23 mouse cellular contexts compared by ENCODE assay signal in the genomic region with DNA sequence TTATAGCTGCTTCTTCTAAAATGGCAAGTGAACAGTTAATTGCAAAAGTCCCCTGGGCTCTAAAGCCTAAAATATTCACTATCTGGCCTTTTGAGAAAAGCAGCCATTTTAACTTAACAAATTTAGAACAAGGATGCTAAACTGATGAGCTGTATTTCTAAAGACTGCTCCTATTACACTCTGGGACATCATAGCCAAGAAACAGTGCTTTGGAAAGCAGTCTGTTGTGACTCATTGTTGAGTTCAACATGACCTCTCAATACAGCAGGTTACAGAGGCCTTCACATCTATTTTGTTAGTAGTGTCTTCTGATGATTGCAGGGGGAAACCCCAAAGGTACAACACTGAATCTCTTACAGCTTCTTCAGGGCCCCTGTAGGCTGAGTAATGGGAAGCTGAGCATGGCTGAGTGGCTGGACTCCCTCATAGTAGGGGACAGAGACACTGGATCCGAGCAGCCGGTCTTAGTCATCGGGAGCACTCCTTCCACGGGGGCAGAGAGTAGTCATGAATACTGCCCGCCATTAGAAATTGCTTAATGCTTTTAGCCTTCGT.
A peak's percentile ranks its signal among the peaks of the same experiment; 100 is the strongest.
DNase-seq lines count a peak whose midpoint lies in the region; ATAC-seq and TF ChIP-seq lines count a peak whose summit lies in the region.
"Had no signal": no experiment of that assay in that cellular context is flagged by ENCODE, and none has a peak within 500 bp of the region (broad histone marks: within the 10 kb centered on the region; RNA-seq: fewer than 3 reads in every experiment).

No protein-coding gene starts in this region.

- DNase-seq in gastrocnemius, adult 2 months, result no peak
- no peak for DNase-seq in gastrocnemius, postnatal 10 days
- DNase-seq in Muller cell, postnatal 12 days (ENCODE audit: inconsistent ontology term), result peak; percentile 71
- no peak for DNase-seq in midbrain, embryonic 11.5 days (ENCODE audit: low spot score, missing footprints)
- no peak for DNase-seq in hindbrain, embryonic 10.5 days (ENCODE audit: low spot score)
- DNase-seq: adrenal gland, postnatal 10 days; cerebellum, adult 11-12 months; cerebellum, adult 9-10 months; cerebellum, postnatal 25 days; forebrain, postnatal 0 days; gastrocnemius, postnatal 36 days; heart, adult 18-20 months; heart, postnatal 14 days; kidney, adult 11 months had no signal

- no peaks in the 10 kb centered on the region for H3K36me3 ChIP-seq in midbrain, embryonic 11.5 days (ENCODE audit: control insufficient read depth, insufficient read depth, low read length)
- no peaks in the 10 kb centered on the region for H3K36me3 ChIP-seq in hindbrain, embryonic 10.5 days
- H3K36me3 ChIP-seq in hindbrain, embryonic 13.5 days, result no peaks in the 10 kb centered on the region
- H3K36me3 ChIP-seq: embryonic facial prominence, embryonic 12.5 days; G1E; heart, embryonic 15.5 days; hindbrain, embryonic 15.5 days had no signal

- no peaks in the 10 kb centered on the region for H3K9me3 ChIP-seq in midbrain, embryonic 11.5 days (ENCODE audit: control insufficient read depth, low read length)
- H3K9me3 ChIP-seq in hindbrain, embryonic 10.5 days, result no peaks in the 10 kb centered on the region
- no peaks in the 10 kb centered on the region for H3K9me3 ChIP-seq in hindbrain, embryonic 13.5 days
- H3K9me3 ChIP-seq: embryonic facial prominence, embryonic 12.5 days; forebrain, embryonic 13.5 days; G1E; heart, embryonic 15.5 days; hindbrain, embryonic 15.5 days had no signal

- intact Hi-C loops in gastrocnemius, adult 2 months (cut with DNase I), result no loop called here

- H3K4me3 ChIP-seq in gastrocnemius, adult 2 months, result no peak overlapping the region
- H3K4me3 ChIP-seq in embryonic fibroblast, embryonic 13.5 days (ENCODE audit: insufficient read depth, low read length), result no peak overlapping the region
- H3K4me3 ChIP-seq in midbrain, embryonic 11.5 days (ENCODE audit: low read depth, low read length), result no peak overlapping the region
- H3K4me3 ChIP-seq in hindbrain, embryonic 10.5 days, result no peak overlapping the region
- no peak overlapping the region for H3K4me3 ChIP-seq in hindbrain, embryonic 13.5 days
- H3K4me3 ChIP-seq: embryonic facial prominence, embryonic 12.5 days; forebrain, embryonic 13.5 days; heart, embryonic 15.5 days; hindbrain, embryonic 15.5 days had no signal

- H3K4me1 ChIP-seq in embryonic fibroblast, embryonic 13.5 days (ENCODE audit: control insufficient read depth, insufficient read depth, low read length), result peaks cover 10% of the 10 kb centered on the region; the same call in 1 of the 2 replicates
- H3K4me1 ChIP-seq in midbrain, embryonic 11.5 days (ENCODE audit: control insufficient read depth, insufficient read depth, low read length), result no peaks in the 10 kb centered on the region
- H3K4me1 ChIP-seq in hindbrain, embryonic 10.5 days (replicated peaks), result no peaks in the 10 kb centered on the region; the same call in 1 of the 2 replicates
- H3K4me1 ChIP-seq in hindbrain, embryonic 13.5 days (replicated peaks), result peaks cover 10% of the 10 kb centered on the region

- no peak overlapping the region for H3K9ac ChIP-seq in midbrain, embryonic 11.5 days (ENCODE audit: low read length)
- no peak overlapping the region for H3K9ac ChIP-seq in hindbrain, embryonic 13.5 days
- H3K9ac ChIP-seq: embryonic facial prominence, embryonic 12.5 days; forebrain, embryonic 13.5 days; forebrain, postnatal 0 days; heart, embryonic 15.5 days; hindbrain, embryonic 15.5 days had no signal

- H3K4me2 ChIP-seq in midbrain, embryonic 11.5 days, result no peak overlapping the region
- no peak overlapping the region for H3K4me2 ChIP-seq in hindbrain, embryonic 13.5 days
- H3K4me2 ChIP-seq: embryonic facial prominence, embryonic 12.5 days; forebrain, embryonic 13.5 days; heart, embryonic 11.5 days; heart, embryonic 15.5 days; hindbrain, embryonic 15.5 days had no signal

- H3K27me3 ChIP-seq in midbrain, embryonic 11.5 days (ENCODE audit: control insufficient read depth, insufficient read depth, low read length), result no peaks in the 10 kb centered on the region
- H3K27me3 ChIP-seq in hindbrain, embryonic 10.5 days (ENCODE audit: insufficient read depth, poor library complexity, severe bottlenecking), result no peaks in the 10 kb centered on the region
- H3K27me3 ChIP-seq in hindbrain, embryonic 13.5 days, result no peaks in the 10 kb centered on the region
- H3K27me3 ChIP-seq: embryonic facial prominence, embryonic 12.5 days; forebrain, embryonic 13.5 days; heart, embryonic 15.5 days; hindbrain, embryonic 15.5 days; Patski had no signal

- peak overlapping the region; percentile 35; the same call in 1 of the 2 replicates for H3K27ac ChIP-seq in gastrocnemius, adult 2 months
- H3K27ac ChIP-seq in embryonic fibroblast, embryonic 13.5 days (ENCODE audit: insufficient read depth, low read length), result peak overlapping the region; percentile 54
- no peak overlapping the region for H3K27ac ChIP-seq in midbrain, embryonic 11.5 days (ENCODE audit: low read depth, low read length)
- H3K27ac ChIP-seq in hindbrain, embryonic 10.5 days, result no peak overlapping the region
- no peak overlapping the region for H3K27ac ChIP-seq in hindbrain, embryonic 13.5 days
- H3K27ac ChIP-seq: embryonic facial prominence, embryonic 12.5 days; forebrain, embryonic 13.5 days; heart, embryonic 15.5 days; hindbrain, embryonic 15.5 days had no signal

- TF ChIP-seq POLR2A in embryonic fibroblast, embryonic 13.5 days (IDR thresholded peaks at IDR 0.05; ENCODE audit: low read depth, low read length), result no peak

- WGBS in midbrain, embryonic 11.5 days, result 94% methylated on average over 6 of the region's 6 CpGs
- 92% methylated on average over 6 of the region's 6 CpGs for WGBS in hindbrain, embryonic 10.5 days
- WGBS in hindbrain, embryonic 13.5 days, result 94% methylated on average over 6 of the region's 6 CpGs

- TF ChIP-seq CTCF in gastrocnemius, adult 2 months (IDR thresholded peaks at IDR 0.05), result no peak
- no peak for TF ChIP-seq CTCF in embryonic fibroblast, embryonic 13.5 days (IDR thresholded peaks at IDR 0.05; ENCODE audit: borderline replicate concordance, insufficient read depth, low read length)

- ATAC-seq in midbrain, embryonic 11.5 days (ENCODE audit: low FRiP score), result no peak
- no peak for ATAC-seq in hindbrain, embryonic 13.5 days (ENCODE audit: low FRiP score)
- ATAC-seq: forebrain, embryonic 13.5 days; forebrain, postnatal 0 days; Patski had no signal

Comparison
In these comparisons a context has a peak if more than half of its experiments do, and no peak if none do; other contexts are left out.
1. H3K27ac ChIP-seq: peak in gastrocnemius, adult 2 months (single experiment) and embryonic fibroblast, embryonic 13.5 days (single experiment); none in midbrain, embryonic 11.5 days (single experiment), hindbrain, embryonic 10.5 days (single experiment) and hindbrain, embryonic 13.5 days (single experiment).